Mouse (Mus musculus) telencephalon, adult 2 months (tissue): ENCODE data around the gene Nav2.

ENCODE experiments used
- DNase-seq: peaks from one replicate; pipeline ENCODE4 v3.0.0-alpha.2; 2011; ENCODE audit warnings: low read depth, low spot score

Gene Nav2

DNA sequence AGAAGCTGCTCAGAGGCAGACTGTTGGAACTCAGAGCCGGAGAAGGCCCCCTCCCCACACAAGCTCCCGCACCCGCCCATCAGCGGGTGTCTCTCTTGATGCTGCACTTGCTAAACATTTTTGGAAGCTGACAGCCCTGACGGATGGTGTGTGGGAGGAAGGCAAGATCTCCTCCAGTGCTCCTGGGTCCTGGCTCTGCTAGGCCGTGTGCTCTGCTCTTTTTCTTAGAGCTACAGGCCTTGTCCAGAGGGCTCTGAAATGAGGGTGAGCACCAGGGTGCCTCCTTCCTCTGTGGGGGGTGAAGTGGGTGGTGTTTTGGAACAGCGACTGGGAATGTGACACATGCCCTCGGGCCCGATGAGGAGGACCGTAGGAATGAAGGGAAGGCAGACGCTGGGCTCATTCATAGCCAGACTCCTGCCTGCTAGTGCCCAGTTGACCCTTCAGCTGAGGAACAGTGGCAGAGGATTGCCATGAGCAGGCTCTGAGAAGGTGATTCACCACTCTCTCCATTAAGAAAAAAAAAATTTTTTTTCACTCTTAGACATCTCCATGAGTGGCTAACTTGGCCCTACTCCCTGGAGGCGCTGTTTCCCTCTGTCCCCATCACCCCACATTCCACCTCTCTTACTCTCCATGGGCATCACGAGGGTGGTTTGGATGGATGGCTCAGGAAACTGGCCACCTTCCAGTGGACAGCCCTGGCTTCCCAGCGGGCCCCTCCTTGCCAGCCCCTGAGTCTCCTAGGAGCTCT, 340.0 kb downstream of the Nav2 start:
- peak; percentile 81 for DNase-seq

DNA sequence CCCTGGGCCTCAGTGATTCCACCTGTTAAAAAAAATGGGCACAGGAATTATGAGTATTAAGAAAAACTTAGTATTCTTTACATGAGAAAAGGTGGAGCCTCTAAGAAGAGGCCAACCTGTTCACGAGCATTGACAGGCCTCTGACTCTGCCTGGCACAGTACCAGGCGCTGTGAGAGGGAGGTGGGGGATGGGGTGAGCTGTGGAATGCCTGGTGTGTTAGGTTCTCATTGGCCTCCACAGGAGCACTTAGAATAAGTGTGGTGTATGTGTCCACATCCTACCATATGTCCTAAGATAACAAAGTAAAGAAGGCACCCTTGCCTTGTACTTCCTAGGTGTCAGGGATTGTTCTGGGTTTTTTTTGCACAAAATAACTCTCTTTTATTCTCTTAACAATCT, 340.9 kb downstream of the Nav2 start:
- no peak for DNase-seq

DNA sequence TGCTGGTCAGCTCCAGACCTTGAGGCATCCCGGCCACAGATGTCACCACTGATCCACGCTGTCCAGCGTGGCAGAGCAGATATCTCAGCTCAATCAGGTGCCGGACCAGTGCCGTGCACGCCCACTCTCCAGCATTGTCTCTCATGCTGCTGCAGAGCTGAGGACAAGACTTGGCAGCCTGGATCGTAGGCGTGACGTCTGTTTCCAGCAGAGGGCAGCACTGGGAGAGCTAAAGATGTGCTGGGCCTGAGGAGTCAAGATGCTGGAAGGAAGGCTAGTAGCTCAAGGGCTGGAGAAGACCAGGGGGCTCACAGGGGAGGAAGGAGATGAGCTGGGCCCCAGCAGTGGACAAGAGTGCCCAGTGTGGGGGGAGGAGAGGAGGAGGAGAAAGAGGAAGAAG, 341.5 kb downstream of the Nav2 start:
- DNase-seq: peak; percentile 84

DNA sequence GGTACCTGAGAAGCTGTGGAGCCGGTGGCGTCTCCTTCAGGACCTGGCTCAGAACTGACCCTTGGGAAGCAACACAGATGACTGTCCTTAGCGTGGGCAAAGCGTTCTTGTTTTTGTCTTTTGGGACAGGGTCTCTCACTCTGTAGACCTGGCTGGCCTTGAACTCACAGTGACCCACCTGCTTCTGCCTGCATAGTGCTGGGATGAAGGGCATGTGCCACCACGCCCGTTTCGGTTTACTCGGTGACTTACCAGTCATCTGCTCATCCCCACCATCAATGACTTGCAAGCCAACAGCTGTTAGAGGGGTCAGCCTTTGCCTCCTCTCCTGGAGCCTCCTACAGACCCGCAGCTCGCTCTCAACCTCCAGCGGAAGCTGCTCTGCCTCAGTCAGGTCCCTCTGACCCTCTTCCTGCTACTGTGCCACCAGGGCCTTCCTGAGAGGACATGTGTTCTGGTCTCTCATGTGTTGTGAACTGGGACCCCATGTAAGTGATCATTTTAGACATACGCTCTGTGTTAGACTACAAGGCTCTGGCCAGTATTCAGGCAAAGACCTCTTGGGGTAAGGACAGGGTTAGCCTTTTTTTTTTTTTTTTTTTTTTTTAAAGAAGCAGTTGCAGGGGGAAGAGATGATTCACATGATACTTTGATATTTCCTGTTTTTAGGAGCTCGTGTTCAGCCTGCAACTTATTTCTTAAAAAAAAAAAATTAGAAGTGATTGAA, 342.2 kb downstream of the Nav2 start:
- DNase-seq: no peak

DNA sequence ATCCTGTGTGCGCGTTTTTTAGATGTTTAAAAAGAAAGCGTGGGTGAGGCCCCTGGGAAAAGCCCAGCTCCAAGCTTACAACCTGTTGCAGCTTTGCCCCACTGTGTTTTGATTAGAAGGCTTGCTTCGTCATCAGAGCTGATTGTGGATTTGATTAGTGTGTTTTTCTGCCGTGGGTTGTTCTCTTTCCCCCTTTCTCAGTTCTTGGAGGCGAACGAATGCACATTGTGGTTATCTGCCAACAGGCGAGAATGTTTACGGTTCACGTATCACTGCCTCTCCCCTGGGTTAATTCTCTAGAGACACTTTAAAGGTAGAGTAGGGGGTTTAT, 342.8 kb downstream of the Nav2 start:
- DNase-seq: no peak

DNA sequence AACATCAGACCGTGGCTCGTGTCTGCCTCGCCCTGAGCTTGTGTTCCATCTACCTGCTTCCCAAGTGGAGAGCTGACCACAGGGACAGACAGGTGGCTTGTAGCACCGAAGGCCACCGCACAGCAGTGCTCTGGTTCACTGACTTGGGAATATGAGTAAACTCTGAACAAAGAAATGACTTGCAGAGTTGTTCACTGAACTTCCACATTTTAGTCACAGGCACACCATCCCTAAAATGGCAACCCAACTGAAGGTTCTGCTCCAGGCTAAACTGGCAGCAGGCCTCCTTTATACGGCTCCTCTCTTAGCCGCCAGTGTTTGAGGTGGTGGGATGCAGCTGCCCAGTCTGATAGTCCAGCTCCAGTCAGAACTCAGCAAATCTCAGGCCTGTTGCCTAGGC, 343.9 kb downstream of the Nav2 start:
- no peak for DNase-seq

DNA sequence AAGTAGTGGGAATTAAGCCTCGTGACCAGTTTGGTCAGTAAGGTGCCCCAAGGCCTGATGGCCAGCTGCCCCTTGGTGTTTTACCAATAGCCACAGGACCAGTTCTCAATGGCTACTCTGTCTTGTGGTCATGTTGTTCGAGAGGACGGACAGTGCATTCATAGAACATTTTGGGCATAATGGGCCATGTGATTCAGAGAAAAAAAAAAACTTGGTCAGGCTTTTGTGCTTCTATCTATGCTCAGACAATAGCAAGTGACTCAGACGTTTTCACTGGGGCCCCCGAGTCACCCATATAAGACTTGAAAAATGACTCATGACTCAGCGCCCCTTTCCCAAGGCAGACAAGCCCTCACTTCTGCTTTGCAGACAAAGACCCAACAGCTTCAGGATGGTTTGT, 344.4 kb downstream of the Nav2 start:
- no peak for DNase-seq

DNA sequence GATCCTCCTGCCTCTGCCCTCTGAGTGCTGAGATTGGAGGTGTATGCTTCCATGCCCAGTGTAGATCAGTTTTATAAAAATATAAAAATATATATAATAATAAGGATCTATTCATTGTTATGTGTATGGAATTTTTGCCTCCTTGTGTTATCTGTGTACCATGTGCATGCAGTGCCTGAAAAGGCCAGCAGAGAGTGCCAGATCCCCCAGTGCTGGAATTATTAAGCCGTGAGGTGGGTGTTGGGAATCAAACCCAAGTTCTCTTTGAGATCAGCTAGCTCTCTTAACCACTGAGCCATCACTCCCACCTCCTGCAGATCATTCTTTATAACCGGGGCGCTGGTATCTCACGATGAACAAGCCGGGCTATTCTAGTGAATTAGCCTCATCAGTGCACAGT, 346.5 kb downstream of the Nav2 start:
- no peak for DNase-seq

DNA sequence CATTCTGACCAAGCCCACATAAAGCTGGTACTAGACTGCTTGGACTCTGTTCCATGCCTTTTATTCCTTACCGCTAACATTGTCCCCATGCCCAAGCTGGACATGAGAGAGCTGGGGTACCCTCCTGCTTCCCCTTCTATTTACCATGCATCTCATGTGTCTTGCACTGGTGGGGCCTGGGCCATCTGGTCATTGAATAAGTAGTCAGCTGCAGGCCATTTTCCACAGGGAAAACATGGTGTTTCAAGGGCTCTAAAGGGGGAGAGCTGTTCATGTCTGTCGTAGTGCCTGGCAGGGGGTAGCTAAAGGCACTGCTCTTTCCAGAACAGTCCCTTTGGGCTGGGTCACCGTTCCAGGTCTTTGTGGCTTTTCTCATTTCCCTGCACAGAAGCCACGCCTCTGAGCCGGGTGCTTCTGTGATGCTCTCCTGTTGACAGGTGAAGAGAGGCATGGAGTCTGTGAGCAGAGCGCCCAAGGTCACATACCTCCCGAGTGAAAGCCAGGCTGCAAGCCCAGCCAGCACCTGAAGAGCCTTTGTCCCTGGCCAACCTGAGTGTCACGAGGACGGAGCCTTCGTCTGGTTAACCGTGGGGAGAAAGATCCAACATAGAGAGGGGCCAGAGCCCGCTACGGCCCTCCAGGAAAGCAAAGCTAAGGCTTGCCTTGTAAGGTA, 348.9 kb downstream of the Nav2 start:
- no peak for DNase-seq

DNA sequence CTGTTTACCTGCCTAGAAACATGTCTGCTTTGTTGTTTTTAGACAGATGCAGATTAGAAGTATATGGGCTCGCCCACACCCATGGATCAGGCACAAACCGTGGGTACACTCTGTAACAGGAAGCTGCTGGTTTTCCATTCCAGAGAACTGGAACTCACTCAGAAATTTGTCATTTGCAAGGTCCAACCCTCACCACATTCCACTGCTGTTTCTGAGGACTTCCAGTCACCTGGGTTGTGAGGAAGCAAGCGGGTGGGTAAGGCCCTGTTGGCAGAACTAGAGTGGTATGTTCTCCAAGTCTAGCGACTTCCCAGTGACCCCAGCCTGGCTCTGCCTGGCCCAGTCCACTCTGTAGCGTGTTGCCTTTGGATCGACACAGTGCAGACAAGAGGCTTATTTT, 349.6 kb downstream of the Nav2 start:
- no peak for DNase-seq

DNA sequence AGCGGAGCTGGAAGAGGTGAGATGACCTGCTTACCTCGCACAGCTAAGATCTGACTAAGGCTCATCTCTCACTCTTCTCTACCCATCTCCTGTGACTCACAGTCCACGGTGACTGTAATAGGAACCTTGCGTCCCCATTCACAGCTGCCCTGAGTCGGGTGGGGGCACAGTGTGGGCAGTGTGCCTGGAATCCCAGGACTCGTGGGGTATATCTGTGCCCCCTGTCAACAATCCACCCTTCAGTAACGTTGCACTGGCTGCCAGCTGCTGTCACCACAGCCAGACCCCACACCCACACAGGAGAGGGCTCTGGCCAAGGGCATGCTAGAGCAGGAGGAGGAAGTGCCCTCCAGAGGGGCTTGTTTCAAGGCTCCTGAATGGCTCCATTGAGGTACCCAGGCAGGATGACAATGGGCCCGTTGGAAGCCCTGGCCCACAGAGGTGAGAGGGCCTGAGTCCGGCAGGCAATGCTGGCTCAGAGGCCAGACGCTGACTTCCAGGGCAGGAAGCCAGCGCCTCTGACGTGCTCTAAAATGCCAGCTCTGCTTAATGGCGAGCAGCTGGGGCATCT, 353.5 kb downstream of the Nav2 start:
- no peak for DNase-seq

DNA sequence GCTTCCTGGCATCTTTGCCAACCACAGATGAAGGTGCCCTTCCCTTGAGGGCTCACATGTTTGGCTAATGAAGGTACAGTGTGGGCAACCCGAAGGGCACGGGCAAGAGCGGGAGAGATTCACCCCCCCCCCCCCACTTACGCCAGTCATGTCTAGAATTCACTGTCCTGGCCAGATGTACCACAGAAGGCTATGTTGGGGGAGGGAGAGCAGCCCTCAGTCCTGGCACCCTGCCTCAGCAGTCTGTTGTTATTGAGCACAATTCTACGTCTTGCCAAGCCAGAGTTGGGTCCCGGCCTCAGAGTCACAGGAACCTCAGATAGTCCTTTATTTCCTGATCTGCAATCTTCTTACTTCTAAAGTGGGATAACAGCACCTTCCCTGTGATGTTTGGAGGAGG, 357.9 kb downstream of the Nav2 start:
- DNase-seq: no peak

DNA sequence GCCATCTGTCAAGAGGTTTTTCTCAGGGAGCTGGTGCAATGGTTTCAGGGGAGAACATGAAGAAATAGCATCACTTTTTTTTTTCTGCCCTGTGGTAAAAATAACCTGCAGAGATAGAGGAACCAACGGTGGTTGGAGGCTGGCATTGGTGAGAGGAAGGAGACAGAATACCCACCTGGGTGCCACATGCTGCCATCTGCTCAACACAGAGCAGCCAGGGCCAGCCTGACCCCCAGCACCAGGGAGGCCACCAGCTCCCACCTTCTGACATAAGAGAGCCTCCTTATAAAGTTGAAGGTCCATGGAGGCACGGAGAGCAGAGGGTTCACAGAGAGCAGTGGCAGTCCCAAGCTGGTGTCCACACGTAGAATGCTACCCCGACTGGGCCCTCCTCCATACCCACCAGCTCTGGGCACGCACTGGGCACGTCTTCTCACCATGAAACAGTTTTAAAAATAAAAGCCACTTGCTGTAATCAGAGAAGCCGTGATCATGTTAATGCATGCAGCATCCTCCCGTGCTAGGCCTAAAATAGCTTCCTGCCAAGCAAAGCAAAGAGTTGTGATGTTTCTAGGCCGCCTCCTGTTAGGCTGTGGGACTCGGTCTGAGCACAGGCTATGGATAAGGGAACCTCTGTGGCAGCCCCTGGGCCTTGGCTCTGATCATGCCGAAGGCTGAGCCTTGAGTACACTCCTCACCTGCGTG, 359.3 kb downstream of the Nav2 start:
- DNase-seq: peak; percentile 93

DNA sequence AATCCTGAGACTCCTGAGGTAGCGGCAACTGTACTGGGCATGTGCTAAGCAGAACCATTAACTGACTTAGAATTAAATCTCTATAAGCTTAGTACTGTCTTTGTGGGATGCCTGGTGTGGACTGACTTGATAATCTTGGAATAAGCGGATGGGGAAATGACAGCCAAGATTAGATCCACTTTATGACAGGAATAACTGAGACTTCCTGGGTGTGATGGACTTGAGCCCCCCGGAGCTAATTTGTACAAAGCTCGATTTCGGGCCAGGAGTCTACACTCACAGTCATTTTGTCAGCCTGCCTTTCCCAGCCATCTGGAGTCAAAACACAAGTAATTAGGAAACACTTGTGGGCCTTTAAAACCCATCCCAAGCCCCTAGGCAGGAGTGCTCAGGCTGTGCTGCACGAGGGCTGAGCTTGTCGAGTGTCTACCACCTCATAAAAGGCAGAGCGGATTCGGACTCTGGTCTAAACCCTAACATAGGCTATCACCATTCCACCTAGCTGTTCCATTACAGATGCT, 359.9 kb downstream of the Nav2 start:
- no peak for DNase-seq

DNA sequence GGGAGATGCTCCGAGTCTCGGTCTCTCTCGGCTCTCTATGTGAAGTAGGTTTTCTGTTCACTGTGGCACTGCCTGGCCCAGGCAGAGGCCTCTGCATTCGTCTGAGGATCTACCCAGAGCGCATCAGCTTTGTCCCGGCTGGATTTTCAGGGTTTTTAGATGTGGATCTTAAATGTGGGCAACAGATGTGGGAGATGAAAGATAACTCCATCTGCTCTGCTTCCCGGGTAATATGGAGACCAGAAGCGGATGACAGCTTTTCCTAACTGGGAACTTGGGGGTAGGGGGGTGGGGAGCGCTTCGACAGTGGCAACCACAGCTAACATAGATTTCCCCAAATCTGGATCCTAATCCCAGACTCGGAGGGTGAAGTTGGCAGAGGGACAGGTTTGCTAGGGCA, 362.3 kb downstream of the Nav2 start:
- DNase-seq: no peak

DNA sequence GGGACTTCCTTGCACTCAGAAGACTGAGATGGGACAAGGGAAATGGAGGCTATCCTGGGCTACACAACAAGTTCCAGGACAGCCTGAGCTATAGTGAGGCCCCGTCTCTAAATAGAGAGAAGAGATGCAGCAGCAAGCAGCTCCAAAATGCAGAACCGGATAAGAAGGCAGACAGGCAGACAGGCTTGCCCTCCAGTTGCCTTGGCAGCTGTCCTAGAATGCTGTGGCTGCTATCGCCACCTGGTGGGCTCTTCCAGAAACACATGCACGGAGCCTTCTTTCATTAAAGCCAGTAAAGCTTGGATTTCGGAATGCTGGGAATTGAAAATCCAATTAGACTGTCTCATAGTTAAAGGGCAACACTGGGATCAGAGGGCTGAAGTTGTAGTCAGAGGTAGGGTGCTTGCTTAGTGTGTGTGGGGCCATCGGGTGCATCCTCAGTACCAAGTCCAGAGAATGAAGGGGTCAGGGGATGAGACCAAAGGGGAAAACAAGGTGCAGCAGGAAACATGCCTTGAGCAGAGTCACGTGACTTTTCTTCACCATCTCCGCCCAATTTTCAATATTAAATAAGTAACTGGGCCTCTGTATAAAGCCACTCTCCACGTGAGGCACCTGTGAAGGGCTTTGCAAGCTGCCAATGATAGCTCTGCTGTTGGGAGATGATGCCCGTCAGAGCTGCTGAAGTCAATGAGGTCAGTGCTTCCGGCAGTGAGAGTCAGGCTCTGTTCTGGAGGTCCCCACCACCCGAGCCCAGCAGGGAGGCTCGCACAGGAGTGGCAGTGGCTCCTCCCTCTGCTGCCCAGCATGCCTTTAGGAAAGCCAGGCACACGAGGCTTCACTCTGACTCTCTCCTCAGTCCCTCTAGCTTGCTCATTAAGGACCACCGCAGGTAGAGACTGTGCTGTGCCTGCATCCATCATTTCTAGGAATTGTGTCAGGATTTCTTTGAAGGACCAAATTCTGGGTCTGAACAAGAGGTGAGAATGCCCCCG, 364.2 kb downstream of the Nav2 start:
- DNase-seq: peak; percentile 65

DNA sequence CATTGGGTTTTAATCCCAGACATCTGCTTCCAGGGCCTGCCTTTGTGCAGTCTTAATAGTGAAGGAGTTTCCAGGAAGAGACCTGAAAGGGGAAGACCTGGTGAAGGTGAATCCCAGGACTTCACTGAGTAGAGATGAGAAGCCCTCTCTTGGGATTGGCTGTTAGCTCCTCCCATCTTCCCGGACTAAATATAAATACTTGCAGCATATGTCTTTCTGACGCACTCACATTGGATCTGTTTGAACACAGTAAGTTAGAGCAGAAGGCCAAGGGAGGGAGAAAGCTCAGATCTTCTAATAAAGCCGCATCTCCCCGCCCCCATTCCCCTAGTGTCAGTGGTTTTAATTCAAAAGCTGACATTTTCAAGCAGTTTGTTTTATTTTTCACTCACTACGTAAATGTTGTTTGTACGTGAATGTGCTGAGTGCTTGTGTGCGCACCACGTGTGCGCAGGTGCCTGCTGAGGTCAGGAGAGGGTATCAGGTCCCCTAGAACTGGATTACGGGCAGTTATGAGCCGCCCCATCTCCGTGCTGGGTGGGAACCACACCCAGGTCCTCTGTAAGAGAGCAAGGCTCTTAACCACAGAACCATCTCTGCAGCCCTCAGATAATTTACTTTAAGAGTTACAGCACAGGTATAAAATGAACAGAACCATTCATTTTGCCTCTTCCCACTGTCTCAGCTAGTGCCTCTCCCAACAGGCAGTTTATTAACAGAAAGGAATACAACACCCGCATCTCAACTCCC, 365.6 kb downstream of the Nav2 start:
- DNase-seq: no peak

DNA sequence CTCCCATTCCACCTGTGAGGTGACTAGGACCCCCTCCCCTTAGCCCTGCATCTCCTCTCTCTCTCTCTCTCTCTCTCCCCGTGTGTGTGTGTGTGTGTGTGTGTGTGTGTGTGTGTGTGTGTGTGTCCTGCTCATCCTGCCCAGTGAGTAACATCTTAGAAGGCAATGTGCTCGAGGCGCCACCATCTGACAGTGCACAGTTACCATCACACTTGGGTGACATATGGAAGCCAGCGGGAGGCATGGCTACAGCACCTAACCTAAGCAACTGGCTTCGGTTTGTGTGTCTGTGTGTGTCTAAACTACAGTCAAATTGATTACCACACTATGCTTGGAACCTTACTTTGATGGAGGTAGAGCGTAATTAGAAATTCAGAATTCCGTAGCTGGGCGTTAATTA, 366.2 kb downstream of the Nav2 start:
- DNase-seq: no peak

DNA sequence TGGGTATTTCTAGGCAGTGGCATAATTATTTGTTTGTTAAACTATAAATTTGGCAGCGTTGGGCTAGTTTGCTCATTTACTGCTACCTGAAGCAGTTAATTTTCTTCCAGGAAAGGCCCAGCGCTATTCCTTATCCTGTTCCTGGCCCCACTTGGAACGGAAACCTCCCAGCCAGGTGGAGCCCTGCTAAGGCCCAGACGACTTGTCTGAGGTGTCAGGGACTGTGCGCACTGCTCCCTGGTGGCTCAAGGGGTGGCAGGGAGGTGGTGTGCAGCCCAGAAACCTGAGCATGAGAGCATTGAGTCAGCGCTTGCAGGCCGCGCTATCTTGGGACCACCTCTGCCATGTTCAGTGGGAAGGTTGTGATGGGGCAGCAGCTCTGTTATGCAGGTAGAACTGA, 367.6 kb downstream of the Nav2 start:
- DNase-seq: no peak

DNA sequence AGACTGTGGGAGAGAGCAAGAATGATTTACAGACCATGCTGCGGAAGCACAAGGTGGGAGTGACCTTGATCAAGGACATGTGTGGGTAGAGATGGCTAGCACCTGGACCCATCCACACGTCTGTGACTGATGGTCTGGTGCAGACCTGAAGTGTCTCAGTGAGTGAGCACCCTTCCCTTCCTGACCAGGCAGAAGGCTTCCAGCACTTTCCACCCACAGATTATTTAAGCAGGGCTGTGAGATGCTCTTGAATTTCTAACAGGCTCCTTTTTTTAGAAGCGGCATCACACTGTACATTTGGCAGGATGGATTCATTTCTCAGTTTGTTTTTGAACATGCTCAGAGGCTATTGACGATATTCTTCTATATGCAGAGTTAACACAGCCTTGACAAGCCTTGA, 369.2 kb downstream of the Nav2 start:
- DNase-seq: peak; percentile 89
